Mouse (Mus musculus) limb, embryonic 12.5 days (tissue): ENCODE results near the gene Pigs. TPM values are rescaled to one million over a fixed set of nuclear protein-coding genes. Genes with fewer than 3 reads are reported as not detected.

Experiments used
- ATAC-seq: fragments of 200-750 bp; cut with Nextera tagmentation; 2 replicates; pipeline ENCODE4 v1.8.0; 2017; ENCODE audit warnings: low read depth, moderate TSS enrichment; ENCODE audit not compliant: insufficient number of reproducible peaks, insufficient read depth, low FRiP score, low TSS enrichment
- H3K27ac ChIP-seq: fragments of 300-500 bp; sonication (generic); 2 replicates; pipeline ENCODE4 v1.5.1; 2016; ENCODE audit warnings: mild to moderate bottlenecking, moderate library complexity
- H3K27me3 ChIP-seq: fragments of 300-500 bp; sonication (generic); 2 replicates; pipeline ENCODE4 v1.6.1; 2016; ENCODE audit warnings: mild to moderate bottlenecking, moderate library complexity
- H3K36me3 ChIP-seq: fragments of 300-500 bp; sonication (generic); 2 replicates; pipeline ENCODE4 v1.6.1; 2016; ENCODE audit warnings: mild to moderate bottlenecking, moderate library complexity
- H3K4me1 ChIP-seq: fragments of 300-500 bp; sonication (generic); replicated peaks from 2 replicates; pipeline ENCODE4 v1.6.1; 2016
- H3K4me2 ChIP-seq: fragments of 300-500 bp; sonication (generic); 2 replicates; pipeline ENCODE4 v1.6.1; 2016; ENCODE audit warnings: mild to moderate bottlenecking, moderate library complexity
- H3K4me3 ChIP-seq: fragments of 300-500 bp; sonication (generic); replicated peaks from 2 replicates; pipeline ENCODE4 v1.5.1; 2016; ENCODE audit warnings: mild to moderate bottlenecking
- H3K9ac ChIP-seq: fragments of 300-500 bp; sonication (generic); replicated peaks from 2 replicates; pipeline ENCODE4 v1.6.1; 2016; ENCODE audit warnings: mild to moderate bottlenecking, moderate library complexity
- H3K9me3 ChIP-seq: fragments of 300-500 bp; sonication (generic); 2 replicates; pipeline ENCODE4 v1.6.1; 2016; ENCODE audit warnings: mild to moderate bottlenecking, moderate library complexity
- WGBS: fragments of 180-500 bp; shearing (Covaris S2); methylation state at CpG from one replicate; pipeline ENCODE4 v1.1.7; 2016; 5-methylcytosine and 5-hydroxymethylcytosine counted together
- polyA plus RNA-seq: library from polyadenylated mRNA; unstranded; fragments of >200 nt; fragmentation: Nextera tagmentation; extraction: Ambion mirVana; gene quantifications from 2 replicates; pipeline ENCODE4 v1.2.1, GENCODE M21; 2016

Gene Pigs
- polyA plus RNA-seq, 1 experiment from 2014 or later: 68.8 TPM

DNA sequence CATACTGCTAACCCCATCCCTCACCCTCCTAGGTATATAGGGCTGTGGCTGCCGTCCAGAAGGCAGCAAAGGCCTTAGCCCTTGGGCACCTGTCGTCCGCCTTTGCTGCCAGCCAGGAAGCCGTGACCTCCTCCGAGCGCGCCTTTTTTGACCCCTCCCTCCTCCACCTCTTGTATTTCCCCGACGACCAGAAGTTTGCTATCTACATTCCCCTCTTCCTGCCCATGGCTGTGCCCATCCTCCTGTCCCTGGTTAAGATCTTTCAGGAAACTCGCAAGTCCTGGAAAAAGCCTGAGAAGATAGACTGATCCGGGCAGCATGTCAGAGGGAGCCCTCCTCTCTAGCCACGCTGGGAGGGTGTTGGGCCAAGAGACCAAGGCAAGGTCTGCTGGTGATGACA, 13.5 kb downstream of the Pigs start:
- Histone ChIP-seq H3K4me1 (peaks cover 28% of the 10 kb centered on the region), H3K4me2 (no peak overlapping the region), H3K4me3 (no peak overlapping the region), H3K36me3 (peaks cover 53% of the 10 kb centered on the region), H3K9me3 (no peaks in the 10 kb centered on the region), H3K9ac (0 out of 2 replicates have a peak overlapping the region, but pooled peaks have one; percentile 12), H3K27me3 (no peaks in the 10 kb centered on the region), H3K27ac (no peak overlapping the region)
- ATAC-seq: no peak
- 85% methylated on average over 12 of the region's 12 CpGs for WGBS

GRCm38 (mm10) chr11:78343381-78344327, 15.4 kb downstream of the Pigs start, which contains the start of gene Unc119:
Unc119 (plus strand) TSS chr11:78343482.
- 1% methylated on average over 65 of the region's 66 CpGs for WGBS
- peaks cover 29% of the 10 kb centered on the region for H3K4me1 ChIP-seq
- H3K9me3 ChIP-seq: no peaks in the 10 kb centered on the region

DNA sequence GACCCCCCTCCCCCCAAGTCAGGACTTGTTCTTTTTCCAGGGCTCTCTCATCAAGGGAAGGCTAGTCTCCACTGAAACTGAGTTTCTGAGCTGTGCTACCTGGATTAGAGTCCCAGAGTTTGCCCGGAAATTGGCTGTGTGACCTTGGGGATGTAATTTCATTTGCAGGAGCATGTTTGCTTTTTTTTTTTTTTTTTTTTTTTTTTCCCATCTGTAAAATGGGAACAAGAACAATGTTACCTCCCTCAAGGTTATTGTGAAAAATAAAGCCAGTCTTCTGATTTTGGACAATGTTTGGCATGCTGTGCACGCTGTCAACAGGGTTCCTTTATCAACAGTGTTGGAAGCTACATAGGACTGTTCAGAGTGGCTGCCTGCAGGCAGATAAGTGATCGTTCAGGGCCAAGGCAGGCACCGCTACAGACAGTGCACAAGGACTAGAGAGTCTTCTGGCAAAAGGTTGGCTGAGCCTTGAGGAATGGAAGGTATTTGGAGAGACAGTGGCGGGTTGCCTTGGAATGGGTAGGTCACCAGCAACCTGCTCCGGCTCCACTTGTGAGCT, 16.2 kb downstream of the Pigs start:
- H3K27ac ChIP-seq: peak overlapping the region; percentile 95; the same call in 1 of the 2 replicates
- no peak for ATAC-seq
- H3K4me2 ChIP-seq: peak overlapping the region; percentile 65
- no peaks in the 10 kb centered on the region for H3K27me3 ChIP-seq
- H3K9ac ChIP-seq: peak overlapping the region; percentile 91
- peaks cover 47% of the 10 kb centered on the region for H3K36me3 ChIP-seq
- 85% methylated on average over 6 of the region's 6 CpGs for WGBS
- H3K4me3 ChIP-seq: peak overlapping the region; percentile 89
- H3K9me3 ChIP-seq: no peaks in the 10 kb centered on the region
- peaks cover 29% of the 10 kb centered on the region for H3K4me1 ChIP-seq

More at GRCm38 (mm10) chr11:78343381-78344327, 15.4 kb downstream of the Pigs start, which contains the start of gene Unc119:
- Histone ChIP-seq H3K4me2 (peak within 1 kb of the TSS; percentile 65), H3K9ac (peak within 1 kb of the TSS; percentile 91), H3K4me3 (peak within 1 kb of the TSS; percentile 89), H3K27me3 (no peaks in the 10 kb centered on the region), H3K36me3 (peaks cover 47% of the 10 kb centered on the region), H3K27ac (peak within 1 kb of the TSS; percentile 95)
- peak; percentile 71; the same call in 1 of the 2 replicates for ATAC-seq

GRCm38 (mm10) chr11:78344890-78345715, 16.9 kb downstream of the Pigs start:
- Histone ChIP-seq H3K27ac (no peak overlapping the region), H3K9ac (peak overlapping the region; percentile 27), H3K27me3 (no peaks in the 10 kb centered on the region), H3K4me3 (peak overlapping the region; percentile 12), H3K36me3 (peaks cover 46% of the 10 kb centered on the region), H3K9me3 (no peaks in the 10 kb centered on the region), H3K4me2 (peak overlapping the region; percentile 65), H3K4me1 (peaks cover 29% of the 10 kb centered on the region)
- WGBS: 59% methylated on average over 8 of the region's 8 CpGs
- no peak for ATAC-seq

- no peak overlapping the region for H3K4me2 ChIP-seq
- no peak for ATAC-seq
- no peak overlapping the region for H3K4me3 ChIP-seq
- no peak overlapping the region for H3K27ac ChIP-seq
- peaks cover 40% of the 10 kb centered on the region for H3K36me3 ChIP-seq
- 86% methylated on average over 7 of the region's 7 CpGs for WGBS
- peaks cover 29% of the 10 kb centered on the region for H3K4me1 ChIP-seq
- no peaks in the 10 kb centered on the region for H3K9me3 ChIP-seq
- H3K27me3 ChIP-seq: no peaks in the 10 kb centered on the region
- H3K9ac ChIP-seq: peak overlapping the region; percentile 24; the same call in 1 of the 2 replicates
These were observed 17.6 kb downstream of the Pigs start for GRCm38 (mm10) chr11:78345801-78346200.

- no peak overlapping the region for H3K4me3 ChIP-seq
- no peaks in the 10 kb centered on the region for H3K9me3 ChIP-seq
- H3K9ac ChIP-seq: no peak overlapping the region
- peaks cover 33% of the 10 kb centered on the region for H3K36me3 ChIP-seq
- no peak for ATAC-seq
- WGBS: 83% methylated on average over 6 of the region's 6 CpGs
- H3K4me1 ChIP-seq: peaks cover 29% of the 10 kb centered on the region
- no peak overlapping the region for H3K4me2 ChIP-seq
- no peaks in the 10 kb centered on the region for H3K27me3 ChIP-seq
- H3K27ac ChIP-seq: no peak overlapping the region
These were observed 18.3 kb downstream of the Pigs start for GRCm38 (mm10) chr11:78346326-78347069.

- Histone ChIP-seq H3K36me3 (peaks cover 27% of the 10 kb centered on the region), H3K9ac (no peak overlapping the region), H3K4me3 (no peak overlapping the region), H3K27ac (no peak overlapping the region), H3K4me2 (no peak overlapping the region), H3K27me3 (no peaks in the 10 kb centered on the region), H3K4me1 (peaks cover 29% of the 10 kb centered on the region), H3K9me3 (no peaks in the 10 kb centered on the region)
- no peak for ATAC-seq
- WGBS: 93% methylated on average over 10 of the region's 10 CpGs
These were observed 19.0 kb downstream of the Pigs start for GRCm38 (mm10) chr11:78347070-78347754.

- WGBS: 81% methylated on average over 9 of the region's 9 CpGs
- Histone ChIP-seq H3K4me3 (no peak overlapping the region), H3K4me1 (peaks cover 26% of the 10 kb centered on the region)
These were observed 19.7 kb downstream of the Pigs start for GRCm38 (mm10) chr11:78347908-78348307.

GRCm38 (mm10) chr11:78348474-78348873, 20.3 kb downstream of the Pigs start:
- Histone ChIP-seq H3K9ac (no peak overlapping the region), H3K27me3 (no peaks in the 10 kb centered on the region), H3K9me3 (no peaks in the 10 kb centered on the region), H3K4me2 (no peak overlapping the region), H3K4me3 (no peak overlapping the region), H3K4me1 (peaks cover 24% of the 10 kb centered on the region), H3K27ac (no peak overlapping the region), H3K36me3 (peaks cover 27% of the 10 kb centered on the region)
- ATAC-seq: no peak
- WGBS: 53% methylated on average over 7 of the region's 7 CpGs

More at GRCm38 (mm10) chr11:78347908-78348307, 19.7 kb downstream of the Pigs start:
- no peak overlapping the region for H3K4me2 ChIP-seq
- H3K27ac ChIP-seq: no peak overlapping the region
- ATAC-seq: no peak
- H3K9ac ChIP-seq: no peak overlapping the region
- H3K9me3 ChIP-seq: no peaks in the 10 kb centered on the region
- H3K36me3 ChIP-seq: peaks cover 27% of the 10 kb centered on the region
- H3K27me3 ChIP-seq: no peaks in the 10 kb centered on the region
